Mouse (Mus musculus) gastrocnemius, adult 18-20 months (tissue): ENCODE results near the gene Bmp15. TPM values are rescaled to one million over a fixed set of nuclear protein-coding genes. Genes with fewer than 3 reads are reported as not detected.

ENCODE experiments used
- DNase-seq: peaks from one replicate; pipeline ENCODE4 v3.0.0; 2021; ENCODE audit warnings: low spot score
- long read RNA-seq, 2 experiments: library from polyadenylated mRNA; stranded (forward); transcript quantifications; one replicate each; pipeline ENCODE4 v2.0.0; 2021
- total RNA-seq, 2 experiments: library from RNA; stranded (reverse); gene quantifications; 2 replicates each; pipeline ENCODE4 v1.2.3; 2021

The Bmp15 gene
- total RNA-seq = not detected
- long read RNA-seq, experiment 1 = 0 reads
- long read RNA-seq, experiment 2 = 0 reads

- no peak for DNase-seq
Observed at GRCm38 (mm10) chrX:6320621-6321020, at the start of gene Bmp15. Bmp15 (minus strand) TSS chrX:6320721.

- no peak for DNase-seq
Observed at GRCm38 (mm10) chrX:6368822-6369221, 48.3 kb upstream of the Bmp15 start.

GRCm38 (mm10) chrX:6357503-6358114, 37.1 kb upstream of the Bmp15 start:
- DNase-seq = no peak

- no peak for DNase-seq
Observed at GRCm38 (mm10) chrX:6356876-6357275, 36.4 kb upstream of the Bmp15 start.

- no peak for DNase-seq
Observed at GRCm38 (mm10) chrX:6345273-6345959, 24.9 kb upstream of the Bmp15 start.

- DNase-seq = no peak
Observed at GRCm38 (mm10) chrX:6324056-6324455, 3.5 kb upstream of the Bmp15 start.

- peak; percentile 1 for DNase-seq
Observed at GRCm38 (mm10) chrX:6317747-6318146, 2.8 kb downstream of the Bmp15 start.

Other genes starting within 250 kb of the Bmp15 start
- gene AU022751, start 237.3 kb downstream of the Bmp15 start, total RNA-seq = not detected
- under 1 TPM; 0.81 to 0.89 TPM for gene Nudt10, start 147.7 kb downstream of the Bmp15 start, total RNA-seq
- 1 to 10 TPM; 4.6 to 4.7 TPM for gene Shroom4, start 79.1 kb upstream of the Bmp15 start, total RNA-seq